Mouse (Mus musculus): ENCODE results near the gene Akr1c14.
"Not testable (repeated sequence)": the region's sequence is repeated elsewhere in the genome, so short reads cannot be mapped to it uniquely, and the experiment has no call there.

Akr1c14 gene

GRCm38 (mm10) chr13:4124471-4124870, 75.7 kb downstream of the Akr1c14 start:
- not testable (repeated sequence) for DNase-seq

DNA sequence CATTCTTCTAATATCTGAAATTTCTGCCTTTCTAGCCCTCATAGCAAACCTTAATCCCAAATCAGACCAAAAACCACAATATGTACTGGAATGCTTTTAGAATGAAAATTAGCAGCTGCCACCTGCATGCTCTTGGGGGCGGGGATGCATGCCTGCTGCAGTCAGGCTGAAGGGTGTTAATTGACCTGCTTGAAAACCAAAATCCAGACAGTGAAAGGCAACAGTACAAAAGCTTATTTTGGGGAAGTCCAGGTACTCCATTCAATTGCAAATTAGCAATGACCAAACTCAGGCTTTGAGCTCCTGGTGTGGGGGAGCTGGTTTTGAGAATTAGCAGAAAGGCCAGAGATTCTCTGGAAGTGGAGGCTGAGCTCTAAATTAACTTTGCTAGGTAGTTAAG, 77.0 kb downstream of the Akr1c14 start:
- not testable (repeated sequence) for DNase-seq

DNA sequence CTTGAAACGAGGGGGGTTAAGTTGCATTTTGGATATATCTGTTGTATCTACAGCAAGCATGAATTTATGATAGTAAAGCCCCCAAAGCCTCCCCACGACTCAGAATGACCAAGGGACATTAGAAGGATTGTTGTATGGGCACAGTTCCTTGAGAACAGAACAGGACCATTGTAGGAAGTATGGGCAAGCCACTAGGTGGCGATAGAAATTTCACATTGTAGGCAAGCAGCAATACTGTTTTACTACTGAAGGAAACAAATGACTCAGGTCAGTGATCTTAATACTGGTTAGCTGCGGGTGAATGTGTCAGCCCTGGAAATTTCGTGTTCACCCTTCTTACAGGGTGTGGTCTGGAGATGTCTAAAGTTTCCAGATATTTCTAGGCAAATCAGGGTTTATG, 80.3 kb downstream of the Akr1c14 start:
- DNase-seq: no peak

GRCm38 (mm10) chr13:4131317-4131716, 82.5 kb downstream of the Akr1c14 start:
- no peak for DNase-seq

- DNase-seq: no peak
These were observed 82.9 kb downstream of the Akr1c14 start for GRCm38 (mm10) chr13:4131721-4132120.

DNA sequence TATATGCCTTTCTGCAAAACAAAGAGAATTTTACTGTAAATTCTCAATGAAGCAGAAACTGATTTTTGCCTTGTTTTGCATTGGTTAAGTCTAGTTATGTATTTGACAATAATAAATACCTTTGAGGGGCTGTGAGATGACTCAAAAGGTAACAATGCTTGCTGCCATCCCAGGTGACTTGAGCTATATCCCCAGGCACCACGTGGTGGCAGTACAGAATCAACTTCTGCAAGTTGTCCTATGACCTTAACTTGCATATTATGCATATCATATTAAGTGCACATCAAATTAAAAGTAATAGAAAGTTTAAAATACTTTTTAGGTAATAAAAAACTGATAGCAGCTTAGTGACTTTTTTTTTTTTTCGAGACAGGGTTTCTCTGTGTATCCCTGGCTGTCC, 84.3 kb downstream of the Akr1c14 start:
- no peak for DNase-seq
